Mouse (Mus musculus): ENCODE data around the gene Tbx3. TPM values are rescaled to one million over a fixed set of nuclear protein-coding genes. Genes with fewer than 3 reads are reported as not detected.

The Tbx3 gene
- polyA plus RNA-seq, 2 experiments: 1.4 to 2.4 TPM

- H3K27ac ChIP-seq: no peak overlapping the region
- H3K9me3 ChIP-seq (ENCODE audit: control insufficient read depth, low read length): no peaks in the 10 kb centered on the region
- TF ChIP-seq EP300 (IDR thresholded peaks at IDR 0.05; ENCODE audit: low read depth): no peak
- peaks cover 68% of the 10 kb centered on the region for H3K27me3 ChIP-seq (ENCODE audit: control insufficient read depth, insufficient read depth, low read length)
- ATAC-seq (ENCODE audit: insufficient read depth) (no peak), DNase-seq (ENCODE audit: low read depth in 3 of 3, low spot score in 3 of 3) (no peak)
- WGBS (ENCODE audit: insufficient replicate concordance): 3% methylated on average over 15 of the region's 15 CpGs
- H3K4me3 ChIP-seq (ENCODE audit: insufficient read depth in 1 of 2, low read depth in 2 of 2, low read length in 2 of 2): no peak overlapping the region
- H3K9ac ChIP-seq (replicated peaks): no peak overlapping the region
- peak overlapping the region; percentile 34; the same call in 1 of the 2 replicates for H3K4me2 ChIP-seq (ENCODE audit: low read depth)
- H3K4me1 ChIP-seq (replicated peaks; ENCODE audit: control insufficient read depth in 2 of 2, insufficient read depth in 2 of 2, low read length in 1 of 2): no peaks in the 10 kb centered on the region
- H3K36me3 ChIP-seq (replicated peaks; ENCODE audit: control insufficient read depth, insufficient read depth, low read depth): no peaks in the 10 kb centered on the region
Measured at GRCm38 (mm10) chr5:119663241-119663640, 7.2 kb upstream of the Tbx3 start.

- no peak overlapping the region for H3K27ac ChIP-seq
- no peaks in the 10 kb centered on the region for H3K4me1 ChIP-seq (replicated peaks; ENCODE audit: control insufficient read depth in 2 of 2, insufficient read depth in 2 of 2, low read length in 1 of 2)
- H3K9me3 ChIP-seq (ENCODE audit: control insufficient read depth, low read length): no peaks in the 10 kb centered on the region
- peaks cover 68% of the 10 kb centered on the region for H3K27me3 ChIP-seq (ENCODE audit: control insufficient read depth, insufficient read depth, low read length)
- 11% methylated on average over 5 of the region's 5 CpGs for WGBS (ENCODE audit: insufficient replicate concordance)
- no peak for DNase-seq (ENCODE audit: low read depth in 3 of 3, low spot score in 3 of 3)
- H3K9ac ChIP-seq (replicated peaks): no peak overlapping the region
- H3K4me3 ChIP-seq (ENCODE audit: insufficient read depth in 1 of 2, low read depth in 2 of 2, low read length in 2 of 2): no peak overlapping the region
- H3K4me2 ChIP-seq (ENCODE audit: low read depth): no peak overlapping the region
- ATAC-seq (ENCODE audit: insufficient read depth): no peak
- H3K36me3 ChIP-seq (replicated peaks; ENCODE audit: control insufficient read depth, insufficient read depth, low read depth): no peaks in the 10 kb centered on the region
- TF ChIP-seq EP300 (IDR thresholded peaks at IDR 0.05; ENCODE audit: low read depth) (no peak), CTCF (IDR thresholded peaks at IDR 0.05; ENCODE audit: low read depth) (no peak)
Measured at GRCm38 (mm10) chr5:119663747-119664146, 6.7 kb upstream of the Tbx3 start.

GRCm38 (mm10) chr5:119665739-119666138 lies 4.7 kb upstream of the Tbx3 start:
- Histone ChIP-seq H3K4me3 (ENCODE audit: insufficient read depth in 1 of 2, low read depth in 2 of 2, low read length in 2 of 2) (no peak overlapping the region), H3K9me3 (ENCODE audit: control insufficient read depth, low read length) (no peaks in the 10 kb centered on the region), H3K4me1 (replicated peaks; ENCODE audit: control insufficient read depth in 2 of 2, insufficient read depth in 2 of 2, low read length in 1 of 2) (no peaks in the 10 kb centered on the region), H3K27ac (no peak overlapping the region), H3K27me3 (ENCODE audit: control insufficient read depth, insufficient read depth, low read length) (peaks cover 82% of the 10 kb centered on the region), H3K9ac (replicated peaks) (no peak overlapping the region), H3K36me3 (replicated peaks; ENCODE audit: control insufficient read depth, insufficient read depth, low read depth) (no peaks in the 10 kb centered on the region), H3K4me2 (ENCODE audit: low read depth) (no peak overlapping the region)
- no peak for DNase-seq (ENCODE audit: low read depth in 3 of 3, low spot score in 3 of 3)
- 13% methylated on average over 6 of the region's 6 CpGs for WGBS (ENCODE audit: insufficient replicate concordance)
- ATAC-seq (ENCODE audit: insufficient read depth): no peak
- TF ChIP-seq CTCF (IDR thresholded peaks at IDR 0.05; ENCODE audit: low read depth) (no peak), EP300 (IDR thresholded peaks at IDR 0.05; ENCODE audit: low read depth) (no peak)

- Histone ChIP-seq H3K9me3 (ENCODE audit: control insufficient read depth, low read length) (no peaks in the 10 kb centered on the region), H3K4me1 (replicated peaks; ENCODE audit: control insufficient read depth in 2 of 2, insufficient read depth in 2 of 2, low read length in 1 of 2) (no peaks in the 10 kb centered on the region), H3K4me2 (ENCODE audit: low read depth) (no peak overlapping the region), H3K36me3 (replicated peaks; ENCODE audit: control insufficient read depth, insufficient read depth, low read depth) (no peaks in the 10 kb centered on the region), H3K4me3 (ENCODE audit: insufficient read depth in 1 of 2, low read depth in 2 of 2, low read length in 2 of 2) (no peak overlapping the region), H3K27ac (no peak overlapping the region), H3K27me3 (ENCODE audit: control insufficient read depth, insufficient read depth, low read length) (peaks cover 82% of the 10 kb centered on the region), H3K9ac (replicated peaks) (no peak overlapping the region)
- 9% methylated on average over 13 of the region's 13 CpGs for WGBS (ENCODE audit: insufficient replicate concordance)
- ATAC-seq (ENCODE audit: insufficient read depth) (no peak), DNase-seq (ENCODE audit: low read depth in 3 of 3, low spot score in 3 of 3) (no peak)
- TF ChIP-seq EP300 (IDR thresholded peaks at IDR 0.05; ENCODE audit: low read depth) (no peak), CTCF (IDR thresholded peaks at IDR 0.05; ENCODE audit: low read depth) (no peak)
Measured at GRCm38 (mm10) chr5:119667356-119667940, 3.0 kb upstream of the Tbx3 start.

GRCm38 (mm10) chr5:119668191-119668912 lies 2.1 kb upstream of the Tbx3 start:
- WGBS (ENCODE audit: insufficient replicate concordance): 2% methylated on average over 34 of the region's 34 CpGs
- H3K27me3 ChIP-seq (ENCODE audit: control insufficient read depth, insufficient read depth, low read length): peaks cover 82% of the 10 kb centered on the region
- H3K36me3 ChIP-seq (replicated peaks; ENCODE audit: control insufficient read depth, insufficient read depth, low read depth): no peaks in the 10 kb centered on the region
- DNase-seq (ENCODE audit: low read depth in 3 of 3, low spot score in 3 of 3) (no peak), ATAC-seq (ENCODE audit: insufficient read depth) (no peak)
- no peak overlapping the region for H3K4me3 ChIP-seq (ENCODE audit: insufficient read depth in 1 of 2, low read depth in 2 of 2, low read length in 2 of 2)
- TF ChIP-seq EP300 (IDR thresholded peaks at IDR 0.05; ENCODE audit: low read depth): no peak
- TF ChIP-seq CTCF (IDR thresholded peaks at IDR 0.05; ENCODE audit: low read depth): no peak
- no peak overlapping the region for H3K27ac ChIP-seq
- no peak overlapping the region for H3K9ac ChIP-seq (replicated peaks)
- H3K9me3 ChIP-seq (ENCODE audit: control insufficient read depth, low read length): no peaks in the 10 kb centered on the region
- H3K4me1 ChIP-seq (replicated peaks; ENCODE audit: control insufficient read depth in 2 of 2, insufficient read depth in 2 of 2, low read length in 1 of 2): no peaks in the 10 kb centered on the region
- H3K4me2 ChIP-seq (ENCODE audit: low read depth): no peak overlapping the region; the same call in 1 of the 2 replicates

Measured in liver, embryonic 14.5 days (tissue).